Mouse (Mus musculus): ENCODE measurements at regions not wholly inside any gene's neighbourhood (a gene's known extent, or its start where the extent isn't known, plus 50 kb on each side); places are given as distances from the start of the nearest gene placed in this dataset.

DNA sequence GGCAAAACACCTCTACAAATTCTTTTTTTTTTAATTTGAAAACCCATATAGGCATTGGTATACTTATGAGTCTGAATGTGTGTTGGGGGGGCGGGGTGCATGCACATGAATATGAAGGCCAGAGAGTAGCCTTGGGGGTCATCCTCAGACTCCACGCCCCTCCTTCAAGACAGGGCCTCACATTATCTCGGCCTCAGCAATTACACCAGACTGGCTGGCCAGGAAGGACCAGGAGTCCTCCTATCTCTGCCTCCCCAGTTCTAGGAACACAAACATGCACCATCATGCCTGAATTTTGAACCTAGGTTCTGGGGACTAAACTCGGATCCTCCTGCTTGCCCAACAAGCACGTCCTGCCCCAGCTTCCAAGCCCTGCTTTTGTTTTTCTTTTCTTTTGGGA is 99.3 kb upstream of the Arntl start:
- Histone ChIP-seq H3K4me3 (ENCODE audit: insufficient read depth, low read length) (no peak overlapping the region), H3K27ac (ENCODE audit: insufficient read depth, low read length) (no peak overlapping the region), H3K4me1 (ENCODE audit: control insufficient read depth, insufficient read depth, low read length) (no peaks in the 10 kb centered on the region)
- no peak for TF ChIP-seq CTCF (IDR thresholded peaks at IDR 0.05; ENCODE audit: borderline replicate concordance, insufficient read depth, low read length)
- no peak for TF ChIP-seq POLR2A (IDR thresholded peaks at IDR 0.05; ENCODE audit: low read depth, low read length)

GRCm38 (mm10) chr7:113108442-113109000 is 98.7 kb upstream of the Arntl start:
- no peak for TF ChIP-seq POLR2A (IDR thresholded peaks at IDR 0.05; ENCODE audit: low read depth, low read length)
- TF ChIP-seq CTCF (IDR thresholded peaks at IDR 0.05; ENCODE audit: borderline replicate concordance, insufficient read depth, low read length) = no peak
- Histone ChIP-seq H3K4me1 (ENCODE audit: control insufficient read depth, insufficient read depth, low read length) (no peaks in the 10 kb centered on the region), H3K27ac (ENCODE audit: insufficient read depth, low read length) (no peak overlapping the region), H3K4me3 (ENCODE audit: insufficient read depth, low read length) (no peak overlapping the region)

- TF ChIP-seq CTCF (IDR thresholded peaks at IDR 0.05; ENCODE audit: borderline replicate concordance, insufficient read depth, low read length) = no peak
- TF ChIP-seq POLR2A (IDR thresholded peaks at IDR 0.05; ENCODE audit: low read depth, low read length) = no peak
- Histone ChIP-seq H3K4me1 (ENCODE audit: control insufficient read depth, insufficient read depth, low read length) (no peaks in the 10 kb centered on the region), H3K27ac (ENCODE audit: insufficient read depth, low read length) (no peak overlapping the region), H3K4me3 (ENCODE audit: insufficient read depth, low read length) (no peak overlapping the region)
Observed at GRCm38 (mm10) chr7:113109481-113109880, 97.8 kb upstream of the Arntl start.

GRCm38 (mm10) chr7:113110867-113111508 is 96.3 kb upstream of the Arntl start:
- Histone ChIP-seq H3K4me3 (ENCODE audit: insufficient read depth, low read length) (no peak overlapping the region), H3K4me1 (ENCODE audit: control insufficient read depth, insufficient read depth, low read length) (no peaks in the 10 kb centered on the region), H3K27ac (ENCODE audit: insufficient read depth, low read length) (no peak overlapping the region)
- TF ChIP-seq CTCF (IDR thresholded peaks at IDR 0.05; ENCODE audit: borderline replicate concordance, insufficient read depth, low read length) (no peak), POLR2A (IDR thresholded peaks at IDR 0.05; ENCODE audit: low read depth, low read length) (no peak)

DNA sequence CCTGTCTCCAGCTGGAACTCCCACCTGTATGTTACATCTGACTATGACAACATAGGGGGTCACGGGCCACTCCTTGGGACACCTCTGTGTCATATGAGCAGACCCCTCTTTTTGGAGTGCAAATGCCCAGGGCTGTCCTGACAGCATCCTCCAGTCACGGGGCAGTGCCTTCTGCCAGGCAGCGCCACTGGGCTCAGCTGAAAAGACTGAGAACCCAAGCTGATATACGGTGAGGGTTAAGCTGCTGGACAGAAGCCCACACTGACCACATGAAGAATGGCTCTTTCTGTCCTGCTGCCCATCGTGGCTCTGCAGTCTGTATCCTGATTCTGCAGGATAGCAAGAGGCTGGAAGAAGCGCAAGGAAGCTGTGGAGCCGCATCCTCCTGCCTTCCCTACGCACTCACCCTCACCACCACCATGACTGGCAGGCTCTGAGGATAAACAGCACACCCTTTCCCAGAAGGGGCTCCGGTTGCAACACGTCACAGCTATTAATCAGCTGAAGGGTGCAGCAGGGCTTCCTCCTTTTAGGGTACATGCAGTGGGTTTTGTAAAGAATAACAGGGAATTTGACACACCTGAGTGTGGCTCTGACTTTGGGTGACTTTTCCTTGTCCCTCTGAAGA is 93.9 kb upstream of the Arntl start:
- H3K4me3 ChIP-seq (ENCODE audit: insufficient read depth, low read length) = no peak overlapping the region
- no peaks in the 10 kb centered on the region for H3K4me1 ChIP-seq (ENCODE audit: control insufficient read depth, insufficient read depth, low read length)
- no peak overlapping the region for H3K27ac ChIP-seq (ENCODE audit: insufficient read depth, low read length)
- TF ChIP-seq POLR2A (IDR thresholded peaks at IDR 0.05; ENCODE audit: low read depth, low read length) = no peak
- no peak for TF ChIP-seq CTCF (IDR thresholded peaks at IDR 0.05; ENCODE audit: borderline replicate concordance, insufficient read depth, low read length)

DNA sequence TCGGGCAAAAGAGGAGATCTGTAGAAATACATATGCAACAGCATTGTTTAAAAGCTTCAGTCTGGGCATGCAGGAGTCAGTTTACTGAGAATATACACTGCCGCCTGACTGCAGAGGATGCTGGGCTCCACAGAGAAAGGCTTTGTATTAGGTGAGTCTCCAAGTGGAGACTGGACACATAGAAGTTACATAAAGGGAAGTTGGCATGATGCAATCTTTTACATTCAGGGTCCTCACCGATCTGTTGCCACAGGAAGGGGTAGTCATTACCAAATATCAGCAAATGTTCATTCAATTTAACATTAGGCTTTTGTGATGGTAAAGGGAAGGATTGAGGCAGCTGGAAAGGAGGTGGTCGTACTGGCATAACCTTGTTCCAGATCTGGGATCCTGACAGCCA is 89.7 kb upstream of the Arntl start:
- Histone ChIP-seq H3K4me1 (ENCODE audit: control insufficient read depth, insufficient read depth, low read length) (no peaks in the 10 kb centered on the region), H3K27ac (ENCODE audit: insufficient read depth, low read length) (no peak overlapping the region), H3K4me3 (ENCODE audit: insufficient read depth, low read length) (no peak overlapping the region)
- TF ChIP-seq POLR2A (IDR thresholded peaks at IDR 0.05; ENCODE audit: low read depth, low read length) = no peak
- no peak for TF ChIP-seq CTCF (IDR thresholded peaks at IDR 0.05; ENCODE audit: borderline replicate concordance, insufficient read depth, low read length)

GRCm38 (mm10) chr7:113121911-113122319 is 85.3 kb upstream of the Arntl start:
- Histone ChIP-seq H3K27ac (ENCODE audit: insufficient read depth, low read length) (peak overlapping the region; percentile 69), H3K4me3 (ENCODE audit: insufficient read depth, low read length) (no peak overlapping the region), H3K4me1 (ENCODE audit: control insufficient read depth, insufficient read depth, low read length) (no peaks in the 10 kb centered on the region)
- TF ChIP-seq CTCF (IDR thresholded peaks at IDR 0.05; ENCODE audit: borderline replicate concordance, insufficient read depth, low read length) (no peak), POLR2A (IDR thresholded peaks at IDR 0.05; ENCODE audit: low read depth, low read length) (no peak)

DNA sequence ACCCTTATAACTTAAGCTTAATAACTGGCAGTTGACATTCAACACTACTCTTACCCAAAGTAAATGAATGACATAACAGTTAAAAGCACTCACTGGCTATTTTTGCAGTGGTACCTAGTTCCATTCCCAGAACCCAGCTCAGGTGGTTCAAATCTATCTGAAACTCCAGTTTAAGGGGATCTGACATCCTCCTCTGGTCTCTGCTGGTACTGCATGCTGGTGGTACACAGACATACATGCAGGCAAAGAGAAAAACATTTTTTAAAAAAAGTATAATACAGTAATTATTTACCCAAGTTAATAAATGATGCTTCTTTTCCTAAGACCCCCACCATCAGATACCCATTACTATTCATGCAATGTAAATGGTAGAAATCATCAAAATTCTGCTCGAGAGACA is 81.3 kb upstream of the Arntl start:
- H3K4me3 ChIP-seq (ENCODE audit: insufficient read depth, low read length) = no peak overlapping the region
- TF ChIP-seq POLR2A (IDR thresholded peaks at IDR 0.05; ENCODE audit: low read depth, low read length) (no peak), CTCF (IDR thresholded peaks at IDR 0.05; ENCODE audit: borderline replicate concordance, insufficient read depth, low read length) (no peak)

GRCm38 (mm10) chr7:113130552-113130951 is 76.7 kb upstream of the Arntl start:
- Histone ChIP-seq H3K27ac (ENCODE audit: insufficient read depth, low read length) (no peak overlapping the region), H3K4me1 (ENCODE audit: control insufficient read depth, insufficient read depth, low read length) (peaks cover 9% of the 10 kb centered on the region), H3K4me3 (ENCODE audit: insufficient read depth, low read length) (no peak overlapping the region)
- TF ChIP-seq CTCF (IDR thresholded peaks at IDR 0.05; ENCODE audit: borderline replicate concordance, insufficient read depth, low read length) (no peak), POLR2A (IDR thresholded peaks at IDR 0.05; ENCODE audit: low read depth, low read length) (no peak)

More for the DNA sequence above, 81.3 kb upstream of the Arntl start:
- H3K4me1 ChIP-seq (ENCODE audit: control insufficient read depth, insufficient read depth, low read length) = peaks cover 2% of the 10 kb centered on the region
- no peak overlapping the region for H3K27ac ChIP-seq (ENCODE audit: insufficient read depth, low read length)

DNA sequence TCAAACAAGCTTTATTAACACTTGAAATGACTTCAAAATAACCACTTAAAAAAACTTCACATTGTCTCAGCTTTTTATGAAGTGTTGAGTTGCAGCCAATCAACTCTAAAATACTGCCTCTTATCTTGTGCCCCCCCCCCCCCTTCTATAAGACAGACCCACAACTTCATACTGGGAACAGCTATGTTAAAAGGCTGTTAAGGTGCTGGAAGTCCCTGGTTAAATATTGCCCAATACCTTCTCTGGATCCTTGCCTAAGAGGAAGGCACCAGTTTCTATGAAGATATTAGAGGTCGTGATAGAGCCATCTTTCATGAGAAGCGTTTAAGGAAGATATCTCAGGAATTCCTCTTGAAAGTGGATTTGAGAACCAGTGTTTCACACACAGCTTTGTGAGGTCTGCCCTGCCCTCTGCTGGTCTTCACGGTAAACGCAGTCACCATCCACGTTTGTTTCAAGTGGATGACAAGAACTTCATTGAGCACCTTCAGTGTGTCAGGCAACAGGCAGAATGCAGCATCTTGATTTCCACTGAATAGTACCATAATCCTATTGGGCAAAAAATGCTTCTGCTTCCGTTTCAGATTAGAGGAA is 75.2 kb upstream of the Arntl start:
- peak; percentile 97 for TF ChIP-seq CTCF (IDR thresholded peaks at IDR 0.05; ENCODE audit: borderline replicate concordance, insufficient read depth, low read length)
- TF ChIP-seq POLR2A (IDR thresholded peaks at IDR 0.05; ENCODE audit: low read depth, low read length) = no peak
- H3K27ac ChIP-seq (ENCODE audit: insufficient read depth, low read length) = no peak overlapping the region
- no peak overlapping the region for H3K4me3 ChIP-seq (ENCODE audit: insufficient read depth, low read length)
- peaks cover 9% of the 10 kb centered on the region for H3K4me1 ChIP-seq (ENCODE audit: control insufficient read depth, insufficient read depth, low read length)
